Mouse (Mus musculus): ENCODE data around the gene Cgnl1. TPM values are rescaled to one million over a fixed set of nuclear protein-coding genes. Genes with fewer than 3 reads are reported as not detected.

The Cgnl1 gene
- polyA plus RNA-seq, 1 experiment from 2014 or later, result 5.9 TPM

GRCm38 (mm10) chr9:71696762-71697161 lies 74.6 kb downstream of the Cgnl1 start:
- no peak overlapping the region for H3K4me2 ChIP-seq
- no peaks in the 10 kb centered on the region; the same call in 1 of the 2 replicates for H3K27me3 ChIP-seq (replicated peaks; ENCODE audit: control insufficient read depth, insufficient read depth, low read length)
- H3K36me3 ChIP-seq (ENCODE audit: control insufficient read depth, insufficient read depth, low read length), result no peaks in the 10 kb centered on the region
- H3K4me1 ChIP-seq (replicated peaks; ENCODE audit: control insufficient read depth, insufficient read depth, low read length), result peaks cover 6% of the 10 kb centered on the region; the same call in 1 of the 2 replicates
- 72% methylated on average over 6 of the region's 6 CpGs for WGBS
- H3K4me3 ChIP-seq (ENCODE audit: low read depth, low read length), result no peak overlapping the region
- H3K9me3 ChIP-seq (ENCODE audit: control insufficient read depth, low read length), result no peaks in the 10 kb centered on the region
- no peak for DNase-seq (ENCODE audit: low spot score)
- H3K27ac ChIP-seq (ENCODE audit: low read depth, low read length), result no peak overlapping the region
- no peak overlapping the region for H3K9ac ChIP-seq (ENCODE audit: low read depth, low read length)
- no peak for ATAC-seq (replicated peaks; ENCODE audit: low FRiP score)

GRCm38 (mm10) chr9:71695133-71695532 lies 76.3 kb downstream of the Cgnl1 start:
- Histone ChIP-seq H3K4me2 (no peak overlapping the region), H3K4me3 (ENCODE audit: low read depth, low read length) (no peak overlapping the region), H3K4me1 (replicated peaks; ENCODE audit: control insufficient read depth, insufficient read depth, low read length) (peaks cover 7% of the 10 kb centered on the region), H3K9me3 (ENCODE audit: control insufficient read depth, low read length) (no peaks in the 10 kb centered on the region), H3K9ac (ENCODE audit: low read depth, low read length) (no peak overlapping the region), H3K27me3 (replicated peaks; ENCODE audit: control insufficient read depth, insufficient read depth, low read length) (peaks cover 2% of the 10 kb centered on the region; the same call in 1 of the 2 replicates), H3K36me3 (ENCODE audit: control insufficient read depth, insufficient read depth, low read length) (no peaks in the 10 kb centered on the region), H3K27ac (ENCODE audit: low read depth, low read length) (no peak overlapping the region)
- ATAC-seq (replicated peaks; ENCODE audit: low FRiP score) (no peak), DNase-seq (ENCODE audit: low spot score) (no peak)
- 63% methylated on average over 3 of the region's 3 CpGs for WGBS

- Histone ChIP-seq H3K36me3 (ENCODE audit: control insufficient read depth, insufficient read depth, low read length) (no peaks in the 10 kb centered on the region), H3K4me1 (replicated peaks; ENCODE audit: control insufficient read depth, insufficient read depth, low read length) (peaks cover 10% of the 10 kb centered on the region), H3K9ac (ENCODE audit: low read depth, low read length) (no peak overlapping the region), H3K27ac (ENCODE audit: low read depth, low read length) (no peak overlapping the region), H3K9me3 (ENCODE audit: control insufficient read depth, low read length) (no peaks in the 10 kb centered on the region), H3K4me2 (no peak overlapping the region), H3K27me3 (replicated peaks; ENCODE audit: control insufficient read depth, insufficient read depth, low read length) (peaks cover 2% of the 10 kb centered on the region; the same call in 1 of the 2 replicates), H3K4me3 (ENCODE audit: low read depth, low read length) (no peak overlapping the region)
- 20% methylated on average over 4 of the region's 4 CpGs for WGBS
- no peak for DNase-seq (ENCODE audit: low spot score)
- ATAC-seq (replicated peaks; ENCODE audit: low FRiP score), result no peak
Observed at GRCm38 (mm10) chr9:71694223-71694622, 77.2 kb downstream of the Cgnl1 start.

- Histone ChIP-seq H3K27me3 (replicated peaks; ENCODE audit: control insufficient read depth, insufficient read depth, low read length) (peaks cover 2% of the 10 kb centered on the region; the same call in 1 of the 2 replicates), H3K4me1 (replicated peaks; ENCODE audit: control insufficient read depth, insufficient read depth, low read length) (peaks cover 10% of the 10 kb centered on the region), H3K9ac (ENCODE audit: low read depth, low read length) (no peak overlapping the region), H3K36me3 (ENCODE audit: control insufficient read depth, insufficient read depth, low read length) (no peaks in the 10 kb centered on the region), H3K4me3 (ENCODE audit: low read depth, low read length) (no peak overlapping the region), H3K9me3 (ENCODE audit: control insufficient read depth, low read length) (no peaks in the 10 kb centered on the region), H3K4me2 (no peak overlapping the region), H3K27ac (ENCODE audit: low read depth, low read length) (no peak overlapping the region)
- no peak for ATAC-seq (replicated peaks; ENCODE audit: low FRiP score)
- WGBS, result 46% methylated on average over 4 of the region's 4 CpGs
- no peak for DNase-seq (ENCODE audit: low spot score)
Observed at GRCm38 (mm10) chr9:71693771-71694170, 77.6 kb downstream of the Cgnl1 start.

- no peak for DNase-seq (ENCODE audit: low spot score)
- Histone ChIP-seq H3K27ac (ENCODE audit: low read depth, low read length) (no peak overlapping the region), H3K36me3 (ENCODE audit: control insufficient read depth, insufficient read depth, low read length) (no peaks in the 10 kb centered on the region), H3K4me2 (no peak overlapping the region), H3K9me3 (ENCODE audit: control insufficient read depth, low read length) (no peaks in the 10 kb centered on the region), H3K9ac (ENCODE audit: low read depth, low read length) (no peak overlapping the region), H3K4me1 (replicated peaks; ENCODE audit: control insufficient read depth, insufficient read depth, low read length) (peaks cover 10% of the 10 kb centered on the region), H3K4me3 (ENCODE audit: low read depth, low read length) (no peak overlapping the region), H3K27me3 (replicated peaks; ENCODE audit: control insufficient read depth, insufficient read depth, low read length) (peaks cover 2% of the 10 kb centered on the region; the same call in 1 of the 2 replicates)
- ATAC-seq (replicated peaks; ENCODE audit: low FRiP score), result no peak
- WGBS, result 89% methylated on average over 7 of the region's 7 CpGs
Observed at GRCm38 (mm10) chr9:71692165-71692564, 79.2 kb downstream of the Cgnl1 start.

- Histone ChIP-seq H3K9ac (ENCODE audit: low read depth, low read length) (no peak overlapping the region), H3K4me3 (ENCODE audit: low read depth, low read length) (no peak overlapping the region), H3K9me3 (ENCODE audit: control insufficient read depth, low read length) (no peaks in the 10 kb centered on the region), H3K27ac (ENCODE audit: low read depth, low read length) (no peak overlapping the region; the same call in 1 of the 2 replicates), H3K4me1 (replicated peaks; ENCODE audit: control insufficient read depth, insufficient read depth, low read length) (peaks cover 9% of the 10 kb centered on the region), H3K27me3 (replicated peaks; ENCODE audit: control insufficient read depth, insufficient read depth, low read length) (0 out of 2 replicates have a peak, but pooled peaks cover 2% of the 10 kb centered on the region), H3K36me3 (ENCODE audit: control insufficient read depth, insufficient read depth, low read length) (no peaks in the 10 kb centered on the region), H3K4me2 (no peak overlapping the region)
- ATAC-seq (replicated peaks; ENCODE audit: low FRiP score), result 0 out of 2 replicates have a peak, but pooled peaks have one; percentile 36
- WGBS, result 41% methylated on average over 2 of the region's 2 CpGs
- no peak for DNase-seq (ENCODE audit: low spot score)
Observed at GRCm38 (mm10) chr9:71689369-71690073, 81.9 kb downstream of the Cgnl1 start.

GRCm38 (mm10) chr9:71686463-71686862 lies 84.9 kb downstream of the Cgnl1 start:
- Histone ChIP-seq H3K9ac (ENCODE audit: low read depth, low read length) (no peak overlapping the region), H3K4me3 (ENCODE audit: low read depth, low read length) (no peak overlapping the region), H3K4me2 (no peak overlapping the region), H3K4me1 (replicated peaks; ENCODE audit: control insufficient read depth, insufficient read depth, low read length) (peaks cover 4% of the 10 kb centered on the region), H3K27ac (ENCODE audit: low read depth, low read length) (no peak overlapping the region), H3K9me3 (ENCODE audit: control insufficient read depth, low read length) (no peaks in the 10 kb centered on the region), H3K36me3 (ENCODE audit: control insufficient read depth, insufficient read depth, low read length) (no peaks in the 10 kb centered on the region), H3K27me3 (replicated peaks; ENCODE audit: control insufficient read depth, insufficient read depth, low read length) (0 out of 2 replicates have a peak, but pooled peaks cover 2% of the 10 kb centered on the region)
- no peak for ATAC-seq (replicated peaks; ENCODE audit: low FRiP score)
- no peak for DNase-seq (ENCODE audit: low spot score)
- WGBS, result 83% methylated on average over 8 of the region's 8 CpGs

GRCm38 (mm10) chr9:71684772-71685171 lies 86.6 kb downstream of the Cgnl1 start:
- Histone ChIP-seq H3K9me3 (ENCODE audit: control insufficient read depth, low read length) (no peaks in the 10 kb centered on the region), H3K36me3 (ENCODE audit: control insufficient read depth, insufficient read depth, low read length) (no peaks in the 10 kb centered on the region), H3K4me1 (replicated peaks; ENCODE audit: control insufficient read depth, insufficient read depth, low read length) (no peaks in the 10 kb centered on the region), H3K9ac (ENCODE audit: low read depth, low read length) (no peak overlapping the region), H3K4me2 (no peak overlapping the region), H3K27me3 (replicated peaks; ENCODE audit: control insufficient read depth, insufficient read depth, low read length) (no peaks in the 10 kb centered on the region), H3K4me3 (ENCODE audit: low read depth, low read length) (no peak overlapping the region), H3K27ac (ENCODE audit: low read depth, low read length) (no peak overlapping the region)
- no peak for ATAC-seq (replicated peaks; ENCODE audit: low FRiP score)
- 70% methylated on average over 3 of the region's 3 CpGs for WGBS
- DNase-seq (ENCODE audit: low spot score), result no peak

GRCm38 (mm10) chr9:71680381-71680780 lies 91.0 kb downstream of the Cgnl1 start:
- H3K27me3 ChIP-seq (replicated peaks; ENCODE audit: control insufficient read depth, insufficient read depth, low read length), result no peaks in the 10 kb centered on the region
- H3K4me3 ChIP-seq (ENCODE audit: low read depth, low read length), result no peak overlapping the region
- no peak for DNase-seq (ENCODE audit: low spot score)
- WGBS, result 90% methylated on average over 9 of the region's 9 CpGs
- no peaks in the 10 kb centered on the region for H3K9me3 ChIP-seq (ENCODE audit: control insufficient read depth, low read length)
- H3K9ac ChIP-seq (ENCODE audit: low read depth, low read length), result no peak overlapping the region
- H3K27ac ChIP-seq (ENCODE audit: low read depth, low read length), result no peak overlapping the region
- no peak for ATAC-seq (replicated peaks; ENCODE audit: low FRiP score)
- no peak overlapping the region for H3K4me2 ChIP-seq
- H3K36me3 ChIP-seq (ENCODE audit: control insufficient read depth, insufficient read depth, low read length), result no peaks in the 10 kb centered on the region
- peaks cover 22% of the 10 kb centered on the region for H3K4me1 ChIP-seq (replicated peaks; ENCODE audit: control insufficient read depth, insufficient read depth, low read length)
